Mouse (Mus musculus): ENCODE measurements around the gene Gm10974. TPM values are rescaled to one million over a fixed set of nuclear protein-coding genes. Genes with fewer than 3 reads are reported as not detected.
A peak's percentile ranks its signal among the peaks of the same experiment; 100 is the strongest.

Gm10974 gene
- total and polyA plus RNA-seq, 2 experiments, result not detected

DNA sequence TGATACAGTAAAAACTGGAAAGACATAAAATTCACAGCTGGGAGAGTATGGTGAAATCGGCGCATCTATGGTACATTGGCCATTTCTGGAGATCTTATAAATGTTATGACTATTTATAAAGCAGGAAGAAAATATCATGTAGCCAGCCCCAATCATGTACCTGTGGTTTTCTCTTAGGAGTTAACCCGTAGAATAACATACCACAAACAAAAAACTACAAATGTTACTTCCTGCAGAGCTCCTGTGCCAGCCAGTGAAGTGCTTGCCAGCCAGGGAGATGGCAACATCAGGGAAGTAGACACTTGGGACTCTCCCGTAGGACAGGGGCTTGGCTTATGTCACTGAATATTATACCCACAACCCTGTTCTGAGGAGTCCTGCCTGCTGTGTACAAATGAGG lies 14.6 kb upstream of the Gm10974 start:
- Histone ChIP-seq H3K36me3 (ENCODE audit: control insufficient read depth, insufficient read depth, low read length) (no peaks in the 10 kb centered on the region), H3K27ac (replicated peaks; ENCODE audit: insufficient read depth, low read depth, low read length) (no peak overlapping the region), H3K27me3 (ENCODE audit: control insufficient read depth, insufficient read depth, low read length) (no peaks in the 10 kb centered on the region), H3K79me2 (ENCODE audit: control insufficient read depth, insufficient read depth, low read length) (0 out of 2 replicates have a peak, but pooled peaks cover 2% of the 10 kb centered on the region), H3K4me1 (ENCODE audit: control insufficient read depth, insufficient read depth, low read length) (no peaks in the 10 kb centered on the region), H3K4me3 (ENCODE audit: insufficient read depth, low read depth, low read length) (no peak overlapping the region), H3K9ac (ENCODE audit: low read depth, low read length) (no peak overlapping the region)
- no peak for DNase-seq (ENCODE audit: extremely low read depth, low read depth, low spot score)
- WGBS, result 84% methylated on average over 4 of the region's 4 CpGs
- TF ChIP-seq POLR2A (IDR thresholded peaks at IDR 0.05; ENCODE audit: extremely low read depth, insufficient read depth, low read length), result no peak
- no peak for TF ChIP-seq CTCF (IDR thresholded peaks at IDR 0.05; ENCODE audit: low read depth, low read length)

DNA sequence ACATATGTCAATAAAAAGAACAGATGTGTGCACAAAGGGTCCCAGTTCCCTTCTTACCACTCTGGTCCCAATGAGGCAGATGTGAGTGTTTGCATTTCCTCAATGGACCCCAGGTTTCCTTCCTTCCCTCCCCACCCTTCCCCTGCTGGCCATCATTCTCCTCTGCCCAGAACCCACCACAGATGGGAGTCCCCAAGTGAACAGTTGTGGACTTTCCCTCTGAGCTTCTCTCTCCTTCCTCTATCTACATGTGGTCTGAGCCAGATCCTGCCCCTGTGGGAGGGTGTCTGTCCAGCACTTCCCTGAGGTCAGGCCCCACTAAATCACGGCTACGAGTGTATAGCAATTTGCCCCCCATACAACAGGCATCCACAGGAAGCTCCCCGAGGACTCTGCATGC lies 10.8 kb upstream of the Gm10974 start:
- no peaks in the 10 kb centered on the region for H3K27me3 ChIP-seq (ENCODE audit: control insufficient read depth, insufficient read depth, low read length)

DNA sequence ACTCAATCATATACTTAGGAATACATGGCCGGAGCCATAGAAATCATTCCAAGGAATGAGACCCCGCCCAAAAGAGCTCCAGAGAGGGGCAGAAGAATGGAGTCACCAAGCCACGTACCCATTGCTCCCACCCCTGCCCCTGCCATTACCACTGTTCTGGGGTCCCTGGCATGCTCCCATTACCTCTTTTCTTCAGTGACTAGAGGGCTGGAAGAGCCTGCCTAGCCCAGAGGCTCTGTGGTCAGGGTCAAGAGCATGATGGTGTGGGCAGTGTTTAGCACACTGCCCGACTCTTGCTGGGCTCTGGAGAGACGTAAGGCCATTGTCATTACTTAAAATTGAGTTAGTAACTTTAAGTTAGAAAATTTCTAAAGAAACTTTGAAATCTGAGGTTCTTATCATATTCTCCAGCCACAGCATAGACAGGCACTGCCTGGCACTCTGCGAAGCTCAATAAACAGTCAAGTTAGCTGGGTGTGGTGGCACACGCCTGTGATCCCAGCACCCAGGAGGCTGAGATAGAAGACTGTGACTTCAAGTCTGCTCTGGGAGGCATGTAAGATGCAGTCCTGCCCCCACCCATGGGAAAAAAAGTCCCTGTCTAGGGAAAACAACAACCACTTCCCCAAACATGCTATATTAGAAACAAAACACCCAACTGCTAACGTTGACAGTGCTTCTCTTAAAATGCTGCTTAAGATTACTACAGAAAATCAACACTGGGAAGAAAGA lies 9.7 kb upstream of the Gm10974 start:
- WGBS, result 88% methylated on average over 8 of the region's 8 CpGs
- Histone ChIP-seq H3K27ac (replicated peaks; ENCODE audit: insufficient read depth, low read depth, low read length) (no peak overlapping the region), H3K9ac (ENCODE audit: low read depth, low read length) (no peak overlapping the region), H3K79me2 (ENCODE audit: control insufficient read depth, insufficient read depth, low read length) (no peaks in the 10 kb centered on the region; the same call in 1 of the 2 replicates), H3K27me3 (ENCODE audit: control insufficient read depth, insufficient read depth, low read length) (no peaks in the 10 kb centered on the region), H3K4me1 (ENCODE audit: control insufficient read depth, insufficient read depth, low read length) (no peaks in the 10 kb centered on the region), H3K36me3 (ENCODE audit: control insufficient read depth, insufficient read depth, low read length) (no peaks in the 10 kb centered on the region; the same call in 1 of the 2 replicates), H3K4me3 (ENCODE audit: insufficient read depth, low read depth, low read length) (no peak overlapping the region)
- TF ChIP-seq POLR2A (IDR thresholded peaks at IDR 0.05; ENCODE audit: extremely low read depth, insufficient read depth, low read length) (no peak), CTCF (IDR thresholded peaks at IDR 0.05; ENCODE audit: low read depth, low read length) (no peak)
- DNase-seq (ENCODE audit: extremely low read depth, low read depth, low spot score), result peak; percentile 30

More for the DNA sequence above, 10.8 kb upstream of the Gm10974 start:
- peaks cover 2% of the 10 kb centered on the region; the same call in 1 of the 2 replicates for H3K79me2 ChIP-seq (ENCODE audit: control insufficient read depth, insufficient read depth, low read length)
- H3K27ac ChIP-seq (replicated peaks; ENCODE audit: insufficient read depth, low read depth, low read length), result no peak overlapping the region
- TF ChIP-seq POLR2A (IDR thresholded peaks at IDR 0.05; ENCODE audit: extremely low read depth, insufficient read depth, low read length) (no peak), CTCF (IDR thresholded peaks at IDR 0.05; ENCODE audit: low read depth, low read length) (no peak)
- H3K9ac ChIP-seq (ENCODE audit: low read depth, low read length), result no peak overlapping the region
- 83% methylated on average over 3 of the region's 3 CpGs for WGBS
- no peaks in the 10 kb centered on the region; the same call in 1 of the 2 replicates for H3K36me3 ChIP-seq (ENCODE audit: control insufficient read depth, insufficient read depth, low read length)
- no peak overlapping the region for H3K4me3 ChIP-seq (ENCODE audit: insufficient read depth, low read depth, low read length)
- no peak for DNase-seq (ENCODE audit: extremely low read depth, low read depth, low spot score)
- no peaks in the 10 kb centered on the region for H3K4me1 ChIP-seq (ENCODE audit: control insufficient read depth, insufficient read depth, low read length)

DNA sequence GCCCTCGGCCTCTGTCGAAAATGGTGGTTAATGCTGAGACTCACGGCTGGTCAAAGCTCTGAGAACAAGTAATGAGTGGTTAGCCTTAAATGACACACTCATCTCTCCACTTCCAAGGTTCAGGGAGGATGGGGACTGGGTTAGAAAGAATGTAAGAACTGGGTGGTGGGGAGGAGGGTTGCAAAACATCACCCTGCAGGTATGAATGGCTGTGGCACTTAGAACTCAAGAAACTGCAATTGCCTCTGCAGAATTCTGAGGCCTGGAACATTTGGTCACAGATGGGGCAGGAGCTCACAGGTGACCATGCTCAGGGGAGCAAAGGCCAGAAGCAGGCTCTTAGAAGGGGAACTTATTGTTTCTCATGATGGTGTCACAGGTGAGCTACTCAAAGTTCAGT lies 7.2 kb upstream of the Gm10974 start:
- Histone ChIP-seq H3K79me2 (ENCODE audit: control insufficient read depth, insufficient read depth, low read length) (no peaks in the 10 kb centered on the region; the same call in 1 of the 2 replicates), H3K4me1 (ENCODE audit: control insufficient read depth, insufficient read depth, low read length) (no peaks in the 10 kb centered on the region), H3K36me3 (ENCODE audit: control insufficient read depth, insufficient read depth, low read length) (no peaks in the 10 kb centered on the region; the same call in 1 of the 2 replicates), H3K27me3 (ENCODE audit: control insufficient read depth, insufficient read depth, low read length) (no peaks in the 10 kb centered on the region), H3K9ac (ENCODE audit: low read depth, low read length) (no peak overlapping the region), H3K4me3 (ENCODE audit: insufficient read depth, low read depth, low read length) (no peak overlapping the region), H3K27ac (replicated peaks; ENCODE audit: insufficient read depth, low read depth, low read length) (no peak overlapping the region)
- DNase-seq (ENCODE audit: extremely low read depth, low read depth, low spot score), result no peak
- TF ChIP-seq CTCF (IDR thresholded peaks at IDR 0.05; ENCODE audit: low read depth, low read length) (no peak), POLR2A (IDR thresholded peaks at IDR 0.05; ENCODE audit: extremely low read depth, insufficient read depth, low read length) (no peak)
- 94% methylated on average over 3 of the region's 3 CpGs for WGBS

DNA sequence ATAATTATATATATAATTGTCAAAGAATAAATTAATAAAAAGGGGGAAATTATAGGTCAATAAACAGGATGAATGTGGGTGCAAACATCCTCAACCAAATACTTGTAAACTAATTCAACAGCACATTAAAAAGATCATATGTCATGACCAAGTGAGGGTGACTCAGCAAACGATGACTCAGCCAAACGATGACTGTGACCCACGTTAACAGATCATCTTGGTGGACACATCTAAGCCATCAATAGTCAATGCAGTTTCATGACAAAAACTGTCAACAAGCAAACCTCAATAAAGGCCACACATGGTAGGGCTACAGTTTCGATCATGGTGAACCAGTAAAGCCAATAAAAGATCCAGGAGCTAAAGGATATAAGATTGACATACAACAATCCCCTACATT lies 6.7 kb upstream of the Gm10974 start:
- no peaks in the 10 kb centered on the region; the same call in 1 of the 2 replicates for H3K36me3 ChIP-seq (ENCODE audit: control insufficient read depth, insufficient read depth, low read length)
- no peak overlapping the region for H3K27ac ChIP-seq (replicated peaks; ENCODE audit: insufficient read depth, low read depth, low read length)
- no peak overlapping the region for H3K9ac ChIP-seq (ENCODE audit: low read depth, low read length)
- H3K4me3 ChIP-seq (ENCODE audit: insufficient read depth, low read depth, low read length), result no peak overlapping the region
- WGBS, result 81% methylated on average over 4 of the region's 4 CpGs
- no peak for DNase-seq (ENCODE audit: extremely low read depth, low read depth, low spot score)
- H3K79me2 ChIP-seq (ENCODE audit: control insufficient read depth, insufficient read depth, low read length), result no peaks in the 10 kb centered on the region; the same call in 1 of the 2 replicates
- no peaks in the 10 kb centered on the region for H3K27me3 ChIP-seq (ENCODE audit: control insufficient read depth, insufficient read depth, low read length)
- no peaks in the 10 kb centered on the region for H3K4me1 ChIP-seq (ENCODE audit: control insufficient read depth, insufficient read depth, low read length)
- TF ChIP-seq POLR2A (IDR thresholded peaks at IDR 0.05; ENCODE audit: extremely low read depth, insufficient read depth, low read length), result no peak
- TF ChIP-seq CTCF (IDR thresholded peaks at IDR 0.05; ENCODE audit: low read depth, low read length), result no peak

DNA sequence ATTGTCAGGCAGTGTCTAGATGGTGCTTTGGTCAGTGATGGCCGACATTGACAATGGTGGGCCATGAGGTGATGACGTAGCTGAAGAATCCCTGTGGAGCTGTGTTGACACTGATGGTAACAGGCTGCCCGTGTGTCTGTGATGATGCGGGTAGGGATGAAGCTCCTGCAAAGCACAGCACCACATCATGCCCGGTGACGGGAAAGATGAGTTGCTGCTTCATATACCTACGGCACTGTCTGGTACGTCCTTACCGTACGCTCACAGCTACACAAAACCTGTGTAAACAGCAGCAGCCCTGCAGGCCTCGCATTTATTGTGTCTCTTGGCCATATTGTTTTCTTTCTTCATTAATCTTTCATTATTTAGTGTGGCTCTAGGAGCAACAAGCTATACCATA lies 1.2 kb upstream of the Gm10974 start:
- no peak overlapping the region for H3K9ac ChIP-seq (ENCODE audit: low read depth, low read length)
- no peaks in the 10 kb centered on the region; the same call in 1 of the 2 replicates for H3K36me3 ChIP-seq (ENCODE audit: control insufficient read depth, insufficient read depth, low read length)
- no peak for TF ChIP-seq POLR2A (IDR thresholded peaks at IDR 0.05; ENCODE audit: extremely low read depth, insufficient read depth, low read length)
- TF ChIP-seq CTCF (IDR thresholded peaks at IDR 0.05; ENCODE audit: low read depth, low read length), result no peak
- 0 out of 2 replicates have a peak, but pooled peaks cover 2% of the 10 kb centered on the region for H3K4me1 ChIP-seq (ENCODE audit: control insufficient read depth, insufficient read depth, low read length)
- no peak overlapping the region for H3K27ac ChIP-seq (replicated peaks; ENCODE audit: insufficient read depth, low read depth, low read length)
- H3K4me3 ChIP-seq (ENCODE audit: insufficient read depth, low read depth, low read length), result no peak overlapping the region
- no peaks in the 10 kb centered on the region for H3K79me2 ChIP-seq (ENCODE audit: control insufficient read depth, insufficient read depth, low read length)
- 98% methylated on average over 11 of the region's 11 CpGs for WGBS
- H3K27me3 ChIP-seq (ENCODE audit: control insufficient read depth, insufficient read depth, low read length), result no peaks in the 10 kb centered on the region
- DNase-seq (ENCODE audit: extremely low read depth, low read depth, low spot score), result no peak
